Mouse (Mus musculus): Measurements from ENCODE around the gene Dppa2.

Dppa2 gene

GRCm38 (mm10) chr16:48344193-48344592 lies 40.5 kb downstream of the Dppa2 start:
- DNase-seq (ENCODE audit: low spot score) = no peak

GRCm38 (mm10) chr16:48347246-48347645 lies 43.5 kb downstream of the Dppa2 start:
- no peak for DNase-seq (ENCODE audit: low spot score)

GRCm38 (mm10) chr16:48355716-48356115 lies 52.0 kb downstream of the Dppa2 start:
- DNase-seq (ENCODE audit: low spot score) = no peak

- peak; percentile 10 for DNase-seq (ENCODE audit: low spot score)
These were observed 52.7 kb downstream of the Dppa2 start for GRCm38 (mm10) chr16:48356417-48356816.

- DNase-seq (ENCODE audit: low spot score) = no peak
These were observed 57.2 kb downstream of the Dppa2 start for GRCm38 (mm10) chr16:48360887-48361286.

GRCm38 (mm10) chr16:48366801-48367200 lies 63.1 kb downstream of the Dppa2 start:
- no peak for DNase-seq (ENCODE audit: low spot score)

GRCm38 (mm10) chr16:48368096-48368495 lies 64.4 kb downstream of the Dppa2 start:
- DNase-seq (ENCODE audit: low spot score) = no peak

Data from urinary bladder, postnatal 14 days (tissue).